Mouse (Mus musculus): ENCODE data around the gene Zdhhc8.

DNA sequence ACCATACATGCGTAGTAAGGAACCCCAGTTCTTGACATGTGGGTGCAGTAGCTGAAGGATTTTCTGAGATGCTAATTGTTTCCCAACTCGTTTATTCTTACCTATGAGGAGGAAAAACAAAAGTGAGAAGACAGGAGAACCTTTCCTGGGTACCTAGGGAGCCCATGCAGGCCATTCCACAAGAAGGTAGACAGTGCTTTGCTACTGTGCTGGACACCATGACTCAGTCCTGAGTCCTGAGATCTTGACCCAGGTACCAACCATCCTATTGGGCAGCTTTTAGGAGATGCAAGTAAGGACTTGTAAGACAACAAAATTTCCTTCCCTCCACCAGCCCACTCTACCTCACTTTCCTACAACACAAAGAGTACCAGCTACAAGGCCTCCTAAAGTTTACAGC is 23.3 kb upstream of the Zdhhc8 start, which contains the start of gene Gm49776:
- no peak for TF ChIP-seq CTCF (IDR thresholded peaks at IDR 0.05; ENCODE audit: low read depth)
- no peak for TF ChIP-seq EP300 (IDR thresholded peaks at IDR 0.05; ENCODE audit: low read depth)
